Mouse (Mus musculus): ENCODE measurements around the gene Pole4. TPM values are rescaled to one million over a fixed set of nuclear protein-coding genes. Genes with fewer than 3 reads are reported as not detected.

Pole4 gene
- polyA plus RNA-seq, 1 experiment: 44.4 TPM

GRCm38 (mm10) chr6:82747085-82747484 lies 41.9 kb upstream of the Pole4 start:
- Histone ChIP-seq H3K4me3 (replicated peaks; ENCODE audit: control insufficient read depth, low read depth, low read length) (no peak overlapping the region), H3K4me1 (ENCODE audit: control insufficient read depth, insufficient read depth, low read length) (no peaks in the 10 kb centered on the region; the same call in 1 of the 2 replicates), H3K27ac (ENCODE audit: control insufficient read depth, insufficient read depth, low read depth, low read length, poor library complexity) (no peak overlapping the region)
- TF ChIP-seq POLR2A (IDR thresholded peaks at IDR 0.05; ENCODE audit: borderline replicate concordance, control insufficient read depth, low read depth, low read length) (no peak), CTCF (IDR thresholded peaks at IDR 0.05; ENCODE audit: control insufficient read depth, insufficient read depth, low read length) (no peak)
- 33% methylated on average over 5 of the region's 5 CpGs for WGBS

DNA sequence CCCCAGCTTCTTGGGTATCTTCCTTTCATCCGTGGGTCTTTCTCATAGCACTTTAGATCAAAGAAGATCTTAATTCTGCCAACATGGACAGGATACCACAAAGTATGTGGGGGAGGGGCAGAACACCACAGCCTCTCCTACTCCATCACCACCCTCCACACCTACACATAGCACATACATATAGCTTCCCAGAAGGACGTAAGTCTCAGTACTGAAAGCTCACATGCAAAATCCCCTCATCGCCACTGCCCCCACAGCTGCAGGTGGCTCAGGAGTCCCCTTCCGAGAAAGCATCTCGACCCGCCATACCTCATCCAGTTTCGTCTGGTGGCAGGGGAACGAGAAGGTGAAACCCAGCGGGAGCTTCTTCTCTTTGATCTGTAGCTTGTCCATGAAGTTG lies 39.4 kb upstream of the Pole4 start:
- Histone ChIP-seq H3K4me1 (ENCODE audit: control insufficient read depth, insufficient read depth, low read length) (no peaks in the 10 kb centered on the region; the same call in 1 of the 2 replicates), H3K4me3 (replicated peaks; ENCODE audit: control insufficient read depth, low read depth, low read length) (no peak overlapping the region), H3K27ac (ENCODE audit: control insufficient read depth, insufficient read depth, low read depth, low read length, poor library complexity) (no peak overlapping the region)
- WGBS: 81% methylated on average over 9 of the region's 9 CpGs
- no peak for TF ChIP-seq POLR2A (IDR thresholded peaks at IDR 0.05; ENCODE audit: borderline replicate concordance, control insufficient read depth, low read depth, low read length)
- no peak for TF ChIP-seq CTCF (IDR thresholded peaks at IDR 0.05; ENCODE audit: control insufficient read depth, insufficient read depth, low read length)

- peak overlapping the region; percentile 38 for H3K27ac ChIP-seq (ENCODE audit: control insufficient read depth, insufficient read depth, low read depth, low read length, poor library complexity)
- no peaks in the 10 kb centered on the region; the same call in 1 of the 2 replicates for H3K4me1 ChIP-seq (ENCODE audit: control insufficient read depth, insufficient read depth, low read length)
- 28% methylated on average over 5 of the region's 5 CpGs for WGBS
- TF ChIP-seq CTCF (IDR thresholded peaks at IDR 0.05; ENCODE audit: control insufficient read depth, insufficient read depth, low read length): no peak
- TF ChIP-seq POLR2A (IDR thresholded peaks at IDR 0.05; ENCODE audit: borderline replicate concordance, control insufficient read depth, low read depth, low read length): no peak
- no peak overlapping the region for H3K4me3 ChIP-seq (replicated peaks; ENCODE audit: control insufficient read depth, low read depth, low read length)
These were observed 36.3 kb upstream of the Pole4 start for GRCm38 (mm10) chr6:82741518-82741880.

DNA sequence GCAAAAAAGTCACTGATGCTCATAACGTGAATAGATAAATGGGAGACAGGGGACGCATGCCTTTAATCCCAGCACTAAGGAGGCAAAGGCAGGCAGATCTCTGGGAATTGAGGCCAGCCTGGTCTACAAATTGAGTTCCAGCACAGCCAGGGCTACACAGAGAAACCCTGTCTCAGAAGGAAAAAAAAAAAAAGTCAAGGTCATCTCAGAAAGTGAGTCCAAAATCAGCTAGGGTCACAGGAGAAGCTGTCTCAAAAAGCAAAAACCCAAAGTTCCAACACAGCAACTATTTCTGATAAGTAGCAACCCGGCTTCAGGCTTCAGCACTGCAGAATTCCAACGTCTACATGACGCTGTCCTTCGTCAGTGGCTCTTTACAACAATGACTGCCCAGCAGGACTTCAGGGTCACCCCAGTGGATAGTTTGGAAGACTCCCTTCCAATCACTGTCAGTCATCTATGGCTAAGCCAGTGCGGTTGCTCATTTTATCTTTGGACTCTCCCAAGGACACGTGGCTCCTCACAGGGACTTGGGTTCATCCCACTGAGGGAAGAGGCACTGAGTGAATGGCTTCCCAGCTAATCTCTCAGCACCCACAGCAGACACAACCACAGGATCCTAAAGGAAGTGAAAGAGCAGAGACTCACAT lies 35.8 kb upstream of the Pole4 start:
- Histone ChIP-seq H3K27ac (ENCODE audit: control insufficient read depth, insufficient read depth, low read depth, low read length, poor library complexity) (peak overlapping the region; percentile 38), H3K4me3 (replicated peaks; ENCODE audit: control insufficient read depth, low read depth, low read length) (no peak overlapping the region), H3K4me1 (ENCODE audit: control insufficient read depth, insufficient read depth, low read length) (no peaks in the 10 kb centered on the region; the same call in 1 of the 2 replicates)
- TF ChIP-seq POLR2A (IDR thresholded peaks at IDR 0.05; ENCODE audit: borderline replicate concordance, control insufficient read depth, low read depth, low read length) (no peak), CTCF (IDR thresholded peaks at IDR 0.05; ENCODE audit: control insufficient read depth, insufficient read depth, low read length) (no peak)
- 66% methylated on average over 8 of the region's 8 CpGs for WGBS

DNA sequence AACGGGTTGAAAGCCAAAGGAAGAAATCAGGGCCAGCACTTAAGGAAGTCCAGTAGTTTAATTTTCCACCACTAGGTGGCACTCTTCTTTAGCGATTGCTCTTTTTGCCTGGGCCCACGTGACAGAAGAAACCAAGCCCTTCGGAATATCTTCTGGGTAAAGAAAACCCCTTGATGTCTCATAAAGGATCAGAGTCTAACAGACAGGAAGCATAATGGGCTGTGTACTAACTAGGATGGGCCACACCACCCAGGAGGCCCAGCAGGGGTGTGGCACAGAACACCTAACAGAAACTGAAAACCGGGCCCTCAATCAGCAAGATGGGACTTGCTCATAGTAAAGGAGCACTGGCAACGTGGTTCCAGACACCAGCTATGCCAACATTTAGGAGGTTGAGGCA lies 35.1 kb upstream of the Pole4 start:
- no peaks in the 10 kb centered on the region; the same call in 1 of the 2 replicates for H3K4me1 ChIP-seq (ENCODE audit: control insufficient read depth, insufficient read depth, low read length)
- no peak overlapping the region for H3K27ac ChIP-seq (ENCODE audit: control insufficient read depth, insufficient read depth, low read depth, low read length, poor library complexity)
- 11% methylated on average over 6 of the region's 6 CpGs for WGBS
- H3K4me3 ChIP-seq (replicated peaks; ENCODE audit: control insufficient read depth, low read depth, low read length): no peak overlapping the region
- TF ChIP-seq CTCF (IDR thresholded peaks at IDR 0.05; ENCODE audit: control insufficient read depth, insufficient read depth, low read length) (no peak), POLR2A (IDR thresholded peaks at IDR 0.05; ENCODE audit: borderline replicate concordance, control insufficient read depth, low read depth, low read length) (no peak)

DNA sequence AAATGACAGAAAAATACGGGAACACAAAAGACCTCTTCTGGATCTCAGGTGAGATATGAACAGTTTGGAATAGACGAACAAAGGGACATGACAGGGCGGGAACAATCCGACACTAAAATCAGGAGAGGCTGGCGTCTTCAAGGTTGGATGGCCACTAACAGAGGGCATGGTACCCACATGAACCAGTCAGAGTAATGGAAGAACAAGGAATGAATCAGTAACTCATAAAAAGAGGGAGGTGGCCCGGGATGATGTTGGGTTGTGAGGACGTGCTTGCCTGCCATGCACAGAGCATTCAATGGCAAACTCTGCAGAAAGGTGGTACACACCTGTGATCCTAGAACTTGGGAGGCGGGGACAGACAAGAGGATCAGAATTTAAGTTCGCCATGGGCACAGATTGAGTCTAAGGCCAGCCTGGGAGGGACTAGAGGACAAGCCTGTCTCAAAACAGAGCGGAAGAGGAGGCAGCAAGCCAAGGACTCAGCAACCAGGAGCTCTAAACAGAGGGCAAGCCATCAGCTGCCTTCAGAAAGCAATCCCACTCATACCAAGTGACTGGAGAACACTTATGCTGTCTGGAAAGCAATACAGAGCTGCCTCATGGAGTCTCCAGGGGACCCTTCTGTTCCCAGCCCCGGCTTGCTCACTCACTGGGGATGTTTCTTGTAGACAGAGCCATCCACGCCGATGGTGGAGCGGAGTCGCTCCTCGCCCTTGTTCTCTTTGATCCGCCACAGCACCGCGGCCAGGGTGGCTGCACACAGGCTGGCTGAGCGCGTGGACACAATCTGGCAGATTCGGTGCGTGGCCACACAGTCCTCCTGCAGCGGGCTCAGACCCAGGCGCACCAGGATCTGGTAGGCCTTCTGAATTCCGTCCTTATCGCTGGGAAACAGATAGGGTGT lies 32.7 kb upstream of the Pole4 start:
- no peak overlapping the region for H3K27ac ChIP-seq (ENCODE audit: control insufficient read depth, insufficient read depth, low read depth, low read length, poor library complexity)
- no peak for TF ChIP-seq CTCF (IDR thresholded peaks at IDR 0.05; ENCODE audit: control insufficient read depth, insufficient read depth, low read length)
- no peak for TF ChIP-seq POLR2A (IDR thresholded peaks at IDR 0.05; ENCODE audit: borderline replicate concordance, control insufficient read depth, low read depth, low read length)
- WGBS: 87% methylated on average over 27 of the region's 27 CpGs
- H3K4me1 ChIP-seq (ENCODE audit: control insufficient read depth, insufficient read depth, low read length): no peaks in the 10 kb centered on the region; the same call in 1 of the 2 replicates
- no peak overlapping the region for H3K4me3 ChIP-seq (replicated peaks; ENCODE audit: control insufficient read depth, low read depth, low read length)

- no peak for TF ChIP-seq CTCF (IDR thresholded peaks at IDR 0.05; ENCODE audit: control insufficient read depth, insufficient read depth, low read length)
- TF ChIP-seq POLR2A (IDR thresholded peaks at IDR 0.05; ENCODE audit: borderline replicate concordance, control insufficient read depth, low read depth, low read length): no peak
- Histone ChIP-seq H3K4me3 (replicated peaks; ENCODE audit: control insufficient read depth, low read depth, low read length) (no peak overlapping the region), H3K4me1 (ENCODE audit: control insufficient read depth, insufficient read depth, low read length) (no peaks in the 10 kb centered on the region), H3K27ac (ENCODE audit: control insufficient read depth, insufficient read depth, low read depth, low read length, poor library complexity) (no peak overlapping the region)
- 92% methylated on average over 25 of the region's 25 CpGs for WGBS
These were observed 31.7 kb upstream of the Pole4 start for GRCm38 (mm10) chr6:82736626-82737600.
